Mouse (Mus musculus) heart, adult 2 months (tissue): Measurements from ENCODE around the gene Micall2. TPM values are rescaled to one million over a fixed set of nuclear protein-coding genes. Genes with fewer than 3 reads are reported as not detected.

Experiments
- DNase-seq, 2 experiments: peaks; one replicate each; pipeline ENCODE4 v3.0.0; 2021
- H3K27ac ChIP-seq: fragments of 200-600 bp; 2 replicates; pipeline ENCODE4 v1.8.1; 2022
- H3K27me3 ChIP-seq: fragments of 200-500 bp; 2 replicates; pipeline ENCODE4 v1.6.1; 2012; ENCODE audit warnings: mild to moderate bottlenecking, low read length, inconsistent platforms, mixed read lengths; ENCODE audit not compliant: control insufficient read depth, insufficient read depth
- H3K36me3 ChIP-seq: fragments of 200-500 bp; 2 replicates; pipeline ENCODE4 v1.6.1; 2012; ENCODE audit warnings: low read length, inconsistent platforms; ENCODE audit not compliant: control insufficient read depth, insufficient read depth
- H3K4me1 ChIP-seq: fragments of 200-500 bp; 2 replicates; pipeline ENCODE4 v1.6.1; 2011; ENCODE audit warnings: low read length; ENCODE audit not compliant: control insufficient read depth, insufficient read depth
- H3K4me3 ChIP-seq: fragments of 200-600 bp; 2 replicates; pipeline ENCODE4 v1.8.1; 2022
- H3K79me2 ChIP-seq: fragments of 200-500 bp; replicated peaks from 2 replicates; pipeline ENCODE4 v1.6.1; 2012; ENCODE audit warnings: mild to moderate bottlenecking, inconsistent platforms, low read length, moderate library complexity, mixed read lengths; ENCODE audit not compliant: control insufficient read depth, insufficient read depth
- H3K9ac ChIP-seq: fragments of 200-500 bp; 2 replicates; pipeline ENCODE4 v1.6.1; 2012; ENCODE audit warnings: low read depth, mild to moderate bottlenecking, control low read depth, inconsistent platforms, low read length, mixed read lengths
- CTCF ChIP-seq: fragments of 200-600 bp; IDR thresholded peaks from 2 replicates; pipeline ENCODE4 v1.8.1; 2022; ENCODE audit warnings: antibody characterized with exemption, mild to moderate bottlenecking, moderate library complexity
- EP300 ChIP-seq: fragments of 200-500 bp; IDR thresholded peaks from 2 replicates; pipeline ENCODE4 v1.6.1; 2011; ENCODE audit warnings: low read depth, low read length, control low read depth; ENCODE audit not compliant: insufficient read depth
- POLR2A ChIP-seq: fragments of 200-500 bp; IDR thresholded peaks from 2 replicates; pipeline ENCODE4 v1.6.1; 2011; ENCODE audit warnings: mild to moderate bottlenecking, low read depth, low read length, control low read depth; ENCODE audit not compliant: insufficient read depth
- WGBS: fragments of 180-500 bp; shearing (Covaris S2); methylation state at CpG from one replicate; pipeline ENCODE4 v1.1.7; 2018; 5-methylcytosine and 5-hydroxymethylcytosine counted together
- intact Hi-C: fragments of 180-260 bp; cut with DNase I; formaldehyde crosslinking; loops from one replicate; pipeline ENCODE4 v1.15.1; 2025
- polyA plus RNA-seq: library from polyadenylated mRNA; depleted of rRNA; stranded (reverse); fragments of >200 nt; gene quantifications from 2 replicates; pipeline ENCODE4 v1.2.3, GENCODE M21; 2012
- total RNA-seq, 2 experiments: library from RNA; stranded (reverse); gene quantifications; 2 replicates each; pipeline ENCODE4 v1.2.3; 2021

The Micall2 gene
- total and polyA plus RNA-seq, 3 experiments = 1.9 to 2.9 (median 2.0) TPM

GRCm38 (mm10) chr5:139764296-139764695 lies 28.2 kb upstream of the Micall2 start:
- H3K27me3 ChIP-seq = no peaks in the 10 kb centered on the region
- TF ChIP-seq POLR2A (no peak), EP300 (no peak), CTCF (peak; percentile 68)
- intact Hi-C loops = no loop called here
- H3K4me3 ChIP-seq = no peak overlapping the region
- no peaks in the 10 kb centered on the region for H3K4me1 ChIP-seq
- no peak overlapping the region for H3K27ac ChIP-seq
- WGBS = 73% methylated on average over 11 of the region's 11 CpGs
- no peaks in the 10 kb centered on the region for H3K36me3 ChIP-seq
- DNase-seq = no peak
- H3K9ac ChIP-seq = no peak overlapping the region
- H3K79me2 ChIP-seq = no peaks in the 10 kb centered on the region

- 88% methylated on average over 16 of the region's 16 CpGs for WGBS
- no peaks in the 10 kb centered on the region for H3K4me1 ChIP-seq
- H3K4me3 ChIP-seq = no peak overlapping the region
- no peaks in the 10 kb centered on the region for H3K79me2 ChIP-seq
- TF ChIP-seq EP300 (no peak), POLR2A (no peak), CTCF (no peak)
- H3K36me3 ChIP-seq = no peaks in the 10 kb centered on the region
- intact Hi-C loops = no loop called here
- H3K27me3 ChIP-seq = no peaks in the 10 kb centered on the region
- no peak overlapping the region for H3K27ac ChIP-seq
- DNase-seq = no peak
- H3K9ac ChIP-seq = no peak overlapping the region
Measured at GRCm38 (mm10) chr5:139758096-139758495, 22.0 kb upstream of the Micall2 start.

- 91% methylated on average over 2 of the region's 2 CpGs for whole genome bisulfite sequencing
- TF ChIP-seq CTCF (no peak), POLR2A (no peak), EP300 (no peak)
- no peak overlapping the region for H3K9ac ChIP-seq
- intact Hi-C loops = no loop called here
- H3K27me3 ChIP-seq = no peaks in the 10 kb centered on the region
- no peaks in the 10 kb centered on the region for H3K36me3 ChIP-seq
- H3K27ac ChIP-seq = no peak overlapping the region
- no peak for DNase-seq
- no peak overlapping the region for H3K4me3 ChIP-seq
- H3K4me1 ChIP-seq = no peaks in the 10 kb centered on the region
- no peaks in the 10 kb centered on the region for H3K79me2 ChIP-seq
Measured at GRCm38 (mm10) chr5:139756586-139756985, 20.4 kb upstream of the Micall2 start.

DNA sequence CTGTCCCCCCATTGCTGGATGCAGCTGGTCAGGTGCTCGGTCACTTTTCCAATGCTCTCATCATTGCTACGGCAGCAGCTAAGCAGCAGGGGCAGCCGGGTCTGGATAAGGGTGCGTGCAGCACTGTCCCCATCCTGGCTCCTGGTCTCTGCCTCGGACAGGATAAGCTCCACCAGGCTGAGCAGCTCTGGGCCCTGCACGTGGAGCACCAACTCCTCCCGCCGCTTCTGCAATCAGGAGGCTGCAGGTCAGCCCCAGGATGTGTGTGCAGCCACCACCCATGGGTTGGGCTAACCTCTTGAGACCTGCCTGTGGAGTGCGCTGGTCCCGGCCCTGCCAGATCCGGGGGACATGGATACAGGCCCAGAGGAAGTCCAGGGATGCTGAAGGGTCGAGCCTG lies 20.0 kb upstream of the Micall2 start:
- H3K4me3 ChIP-seq = no peak overlapping the region
- WGBS = 73% methylated on average over 12 of the region's 12 CpGs
- DNase-seq = no peak
- no peaks in the 10 kb centered on the region for H3K4me1 ChIP-seq
- H3K79me2 ChIP-seq = no peaks in the 10 kb centered on the region
- TF ChIP-seq CTCF = no peak
- TF ChIP-seq POLR2A = no peak
- TF ChIP-seq EP300 = no peak
- H3K27ac ChIP-seq = no peak overlapping the region
- H3K9ac ChIP-seq = no peak overlapping the region
- H3K27me3 ChIP-seq = no peaks in the 10 kb centered on the region
- no peaks in the 10 kb centered on the region for H3K36me3 ChIP-seq
- intact Hi-C loops = no loop called here

DNA sequence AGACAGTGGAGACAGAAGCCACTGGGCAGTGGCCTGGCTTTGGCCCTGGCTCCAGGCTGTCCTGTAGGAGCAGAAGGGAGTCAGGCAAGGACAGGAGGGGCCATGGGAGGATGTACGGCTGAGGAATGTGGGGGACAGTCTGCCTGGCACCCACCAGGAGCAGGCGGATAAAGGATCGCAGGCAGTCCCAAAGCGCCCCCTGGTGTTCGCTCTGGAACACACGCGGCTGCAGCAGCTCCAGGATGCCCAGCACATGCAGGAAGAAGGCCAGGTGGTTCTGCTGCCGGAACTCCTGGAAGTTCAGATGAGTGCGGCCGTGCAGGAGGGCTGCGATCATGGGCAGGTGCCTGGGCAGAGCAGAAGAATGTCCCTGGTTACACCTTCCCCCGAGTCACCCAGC lies 18.6 kb upstream of the Micall2 start:
- 35% methylated on average over 12 of the region's 12 CpGs for WGBS
- H3K27ac ChIP-seq = no peak overlapping the region
- H3K79me2 ChIP-seq = no peaks in the 10 kb centered on the region
- peak; percentile 33 to 66 for DNase-seq
- H3K36me3 ChIP-seq = no peaks in the 10 kb centered on the region
- intact Hi-C loops = no loop called here
- peak; percentile 89 for TF ChIP-seq CTCF
- no peak for TF ChIP-seq EP300
- H3K27me3 ChIP-seq = no peaks in the 10 kb centered on the region
- no peaks in the 10 kb centered on the region for H3K4me1 ChIP-seq
- H3K9ac ChIP-seq = no peak overlapping the region
- no peak overlapping the region for H3K4me3 ChIP-seq

DNA sequence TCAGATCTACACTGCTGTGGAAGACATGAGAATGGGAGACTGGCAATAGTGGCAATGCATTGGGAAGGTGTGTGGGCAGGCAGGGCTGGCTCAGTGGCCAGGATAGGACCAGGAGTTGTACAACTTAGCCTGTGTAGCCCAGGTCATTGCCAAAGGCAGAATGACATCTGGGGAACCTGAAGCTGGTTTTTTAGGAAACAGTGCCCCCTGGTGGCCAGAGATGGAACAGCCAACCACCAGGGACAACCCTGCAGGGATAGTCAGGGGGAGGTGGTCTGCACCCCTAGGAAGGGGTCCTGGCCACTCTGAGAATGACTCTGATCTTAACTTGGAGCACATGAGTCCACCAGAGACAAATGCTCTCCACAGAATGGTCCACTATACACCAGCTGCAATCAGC lies 14.4 kb upstream of the Micall2 start:
- Histone ChIP-seq H3K79me2 (no peaks in the 10 kb centered on the region), H3K4me3 (no peak overlapping the region), H3K9ac (no peak overlapping the region), H3K36me3 (no peaks in the 10 kb centered on the region), H3K27ac (no peak overlapping the region), H3K4me1 (no peaks in the 10 kb centered on the region), H3K27me3 (no peaks in the 10 kb centered on the region)
- peak; percentile 52 to 82 for DNase-seq
- TF ChIP-seq EP300 (0 out of 2 replicates have a peak, but pooled peaks have one; percentile 53), CTCF (peak; percentile 97), POLR2A (no peak)
- intact Hi-C loops = loop anchor here (1.0 to 2.0 kb wide), 2 partner anchors 33 to 214 kb away; no protein-coding TSS in a partner anchor
